Mouse (Mus musculus) lung, postnatal 10 days (tissue): Measurements from ENCODE around the gene Trip11.
"Not testable (repeated sequence)": the region's sequence is repeated elsewhere in the genome, so short reads cannot be mapped to it uniquely, and the experiment has no call there.

Source experiments
- DNase-seq: peaks from one replicate; pipeline ENCODE4 v3.0.0; 2021

Gene Trip11

DNA sequence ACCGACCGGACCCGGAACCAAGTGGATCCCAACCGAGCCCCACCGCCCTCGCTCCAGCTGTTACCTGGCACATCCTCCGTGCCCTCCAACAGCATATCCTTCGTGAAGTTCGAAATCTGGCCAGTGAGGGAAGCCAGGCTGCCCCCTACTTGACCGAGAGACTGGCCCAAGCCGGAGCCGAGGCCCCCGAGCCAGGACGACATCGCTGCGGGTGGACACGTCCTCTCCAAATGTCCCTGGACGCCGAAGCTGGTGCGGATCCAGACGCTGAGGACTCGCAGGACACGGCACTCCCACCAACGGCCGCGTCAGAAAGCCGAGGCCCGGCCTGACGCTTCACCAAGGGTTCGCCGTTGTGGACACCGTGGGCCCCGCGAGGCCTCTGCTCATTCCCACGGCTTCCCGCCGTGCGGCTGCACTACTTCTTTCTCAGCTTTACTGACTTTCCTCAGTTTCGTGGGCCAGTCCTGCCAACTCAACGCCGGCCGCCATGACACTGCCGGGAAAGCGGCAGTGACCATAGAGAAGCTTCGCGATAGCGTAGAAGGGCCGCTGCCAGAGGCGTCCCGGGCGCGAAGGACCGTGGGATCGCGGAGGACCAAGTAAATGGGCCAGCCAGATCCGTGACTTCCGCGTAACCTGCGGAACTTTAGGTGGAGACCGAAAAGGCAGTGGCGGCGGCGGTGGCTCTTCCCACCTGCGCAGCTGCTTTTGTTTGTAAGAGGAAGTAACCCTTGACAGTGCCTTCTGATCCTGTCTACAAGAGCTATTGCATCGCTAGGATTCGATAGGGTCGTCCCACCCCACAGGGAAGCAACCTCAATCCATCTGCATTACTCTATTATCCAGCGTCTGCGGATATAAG is at the start of gene Trip11:
TSS of gene Trip11 (minus strand) at position 642 of the 865 bp plus-strand sequence.
- peak; percentile 92 for DNase-seq

DNA sequence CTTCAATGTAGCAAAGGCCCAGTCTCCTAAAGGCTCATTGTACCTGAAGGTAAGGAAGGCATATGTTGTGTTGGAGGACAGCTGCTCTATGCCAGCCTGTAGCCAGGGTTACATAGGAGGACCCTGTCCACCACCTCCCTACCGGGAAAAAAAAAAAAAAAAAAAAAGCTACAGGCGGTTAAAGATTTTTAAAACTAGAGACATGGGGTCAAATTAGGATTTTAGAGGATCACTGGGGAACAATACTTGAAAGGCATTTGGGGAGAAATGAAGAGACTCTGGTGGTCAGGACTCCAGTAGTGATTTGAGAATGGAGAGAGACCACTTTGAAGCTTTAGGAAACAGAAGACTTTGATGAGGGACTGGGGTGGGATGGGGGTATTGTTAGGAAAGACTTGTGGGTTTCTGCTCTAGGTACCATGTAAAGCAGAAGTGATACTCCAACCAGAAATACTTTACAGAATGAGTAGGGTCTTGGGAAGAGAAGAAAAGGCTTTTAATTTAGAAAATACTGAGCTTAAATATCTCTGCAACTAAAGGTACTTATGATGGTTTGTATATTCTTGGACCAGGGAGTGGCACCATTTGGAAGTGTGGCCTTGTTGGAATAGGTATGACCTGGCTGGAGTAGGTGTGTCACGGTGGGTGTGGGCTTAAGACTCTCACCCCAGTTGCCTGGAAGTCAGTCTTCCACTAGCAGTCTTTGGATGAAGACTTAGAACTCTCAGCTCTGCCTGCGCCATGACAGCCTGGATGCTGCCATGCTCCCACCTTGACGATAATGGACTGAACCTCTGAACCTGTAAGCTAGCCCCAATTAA is 46.1 kb upstream of the Trip11 start:
- DNase-seq, result not testable (repeated sequence)

DNA sequence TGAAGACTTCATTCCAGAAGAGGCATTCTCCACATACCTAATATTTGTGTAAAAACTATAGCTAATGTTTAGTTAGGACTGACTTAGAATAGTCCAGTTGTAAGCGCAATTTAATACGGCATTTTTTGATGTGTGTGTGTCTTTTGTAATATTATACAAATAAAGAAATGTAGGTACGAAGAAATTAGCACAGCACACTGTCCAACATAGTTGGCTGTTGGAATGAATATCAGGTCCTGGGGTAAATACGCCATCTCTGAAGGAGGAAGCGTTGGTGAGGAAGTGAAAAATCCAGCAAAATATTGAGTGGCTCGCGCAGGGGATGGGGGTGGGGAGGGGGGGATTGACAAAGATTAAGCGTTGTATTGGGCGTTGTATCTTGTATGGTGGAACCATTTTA is 45.5 kb upstream of the Trip11 start:
- DNase-seq, result no peak

DNA sequence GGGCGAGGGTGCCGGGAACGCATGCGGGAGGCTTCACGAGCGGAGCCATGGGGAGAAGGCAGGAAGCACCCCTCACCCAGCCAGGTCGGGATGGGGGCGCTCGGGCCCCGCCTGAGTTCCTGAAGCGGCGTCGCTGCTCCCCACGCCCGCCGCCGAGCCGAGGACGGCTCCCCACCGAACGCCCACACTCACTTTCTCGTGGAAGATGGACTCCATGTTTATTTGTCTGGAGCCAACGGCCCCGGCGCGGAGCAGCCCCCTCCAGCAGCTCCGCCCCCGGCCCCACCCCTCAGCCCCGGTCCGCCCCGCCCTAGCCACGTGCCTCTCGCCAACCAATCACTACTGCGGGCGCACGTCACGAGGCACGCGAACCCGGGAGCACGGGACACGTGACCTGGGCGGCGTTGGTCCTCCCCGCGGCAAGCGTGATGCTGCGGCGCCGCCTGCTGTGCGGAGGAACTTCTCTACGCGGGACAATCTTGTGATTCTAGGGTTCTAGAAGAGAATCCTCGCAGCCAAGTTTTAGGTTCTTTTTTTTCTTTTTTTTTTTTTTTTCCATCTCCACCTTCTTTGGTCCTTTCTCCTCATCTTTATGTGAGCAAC is 45.0 kb upstream of the Trip11 start, which contains the start of gene Atxn3:
TSS of gene Atxn3 (minus strand) at position 305 of the 603 bp plus-strand sequence.
- DNase-seq, result peak; percentile 97

DNA sequence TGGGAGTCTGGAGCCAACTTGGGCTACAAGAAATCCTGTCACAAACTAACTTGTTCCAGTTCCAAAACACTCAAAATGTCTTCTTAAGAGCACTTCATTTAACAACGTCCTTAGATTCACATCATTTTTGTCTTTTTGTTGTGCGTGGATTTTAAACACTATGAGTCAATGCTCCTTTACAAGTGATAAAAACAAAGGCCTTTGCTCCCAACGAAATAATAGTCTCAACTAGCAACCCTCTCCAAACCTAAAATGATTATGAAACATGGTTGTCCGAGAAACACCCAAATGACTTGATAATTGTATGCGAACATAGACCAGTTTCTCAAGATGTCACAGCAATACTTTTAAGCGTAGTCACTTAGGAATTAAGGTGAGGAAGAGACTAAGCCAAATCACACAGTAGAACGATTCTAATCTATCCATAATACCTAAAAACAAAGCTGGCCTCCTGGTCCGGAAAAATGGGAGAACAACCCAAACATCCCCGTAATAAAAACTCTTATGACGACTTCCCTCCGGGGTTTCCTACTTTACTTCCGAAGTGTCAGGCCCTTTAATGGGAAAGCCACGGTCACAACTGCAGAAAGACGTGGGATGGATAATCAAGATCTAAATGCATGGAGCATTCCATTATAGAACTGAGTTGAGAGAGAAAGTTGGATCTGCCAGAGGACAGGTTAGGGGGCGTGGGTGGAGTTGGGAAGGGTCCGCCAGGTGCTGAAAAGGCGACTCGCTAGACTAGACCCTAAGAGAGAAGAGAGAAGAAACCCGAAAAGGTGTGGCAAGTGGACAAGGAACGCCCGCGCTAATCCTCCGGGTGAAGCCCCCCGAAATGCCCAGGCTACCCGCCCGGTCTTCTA is 44.2 kb upstream of the Trip11 start:
- DNase-seq, result no peak

DNA sequence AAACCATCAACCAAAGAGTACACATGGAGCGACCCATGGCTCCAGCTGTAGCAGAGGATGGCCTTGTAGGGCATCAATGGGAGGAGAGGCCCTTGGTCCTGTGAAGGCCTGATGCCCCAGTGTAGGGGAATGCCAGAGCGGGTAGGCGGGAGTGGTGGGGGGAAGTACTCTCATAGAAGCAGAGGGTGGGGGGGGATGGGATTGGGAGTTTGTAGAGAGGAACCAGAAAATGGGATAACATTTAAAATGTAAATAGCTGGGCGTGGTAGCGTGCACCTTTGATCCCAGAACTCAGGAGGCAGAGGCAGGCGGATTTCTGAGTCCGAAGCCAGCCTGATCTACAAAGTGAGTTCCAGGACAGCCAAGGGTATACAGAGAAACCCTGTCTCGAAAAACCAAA is 42.8 kb upstream of the Trip11 start:
- not testable (repeated sequence) for DNase-seq

DNA sequence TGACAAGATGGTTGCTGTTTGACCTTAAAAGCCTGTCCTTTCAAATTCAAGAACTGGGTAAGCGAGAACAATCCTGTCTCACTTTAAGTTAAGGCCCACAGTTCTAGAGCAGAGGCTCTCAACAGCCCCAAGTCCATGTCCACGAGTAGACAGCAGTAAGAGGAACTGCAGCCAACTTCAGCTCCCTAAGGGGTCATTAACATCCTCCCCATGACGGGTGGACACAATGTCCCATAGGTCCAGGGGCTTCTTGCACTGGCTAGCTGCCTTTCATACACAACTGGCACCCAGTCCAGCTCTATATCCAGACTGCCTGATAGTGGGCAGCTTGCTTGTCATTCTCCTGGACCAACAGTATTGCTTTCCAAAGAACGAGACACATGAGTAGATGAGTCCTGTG is 35.7 kb upstream of the Trip11 start:
- no peak for DNase-seq

DNA sequence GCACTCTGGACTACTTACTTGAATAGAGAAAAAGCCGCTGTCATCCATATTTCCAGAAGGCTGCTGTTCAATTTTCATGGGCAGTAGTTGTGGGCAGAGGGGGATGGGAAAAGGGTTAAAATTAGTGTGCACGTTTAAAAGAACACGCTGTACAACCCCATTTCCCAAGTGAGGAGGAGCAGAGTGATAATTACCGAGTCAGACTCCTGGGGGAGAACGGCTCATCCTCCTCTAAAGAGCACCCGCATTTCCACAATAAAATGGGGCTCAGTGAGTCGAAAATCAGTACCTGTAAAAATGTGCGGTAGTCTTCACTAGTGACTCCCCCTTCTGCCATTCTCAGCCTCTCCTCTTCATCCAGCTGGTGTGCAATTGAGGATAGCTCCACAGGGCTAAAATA is 34.9 kb upstream of the Trip11 start:
- no peak for DNase-seq

DNA sequence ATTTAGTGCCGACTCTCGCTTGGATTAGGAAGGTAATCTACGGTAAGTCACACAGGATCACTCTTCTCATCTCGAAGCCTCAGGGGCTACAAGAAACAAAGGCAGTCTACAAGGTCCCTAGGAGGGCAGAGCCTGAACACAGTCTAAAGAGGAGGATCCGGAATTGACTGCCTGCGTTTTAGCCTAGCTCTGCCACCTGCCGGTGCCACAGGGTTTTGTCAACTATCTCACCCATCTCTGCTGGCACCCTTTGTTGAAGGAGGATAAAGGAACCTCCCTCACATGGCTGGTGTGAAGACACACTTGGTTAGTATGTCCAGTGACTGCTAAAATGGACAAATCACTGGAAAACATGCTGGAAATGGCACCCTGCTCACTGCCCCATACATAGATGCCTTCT is 24.5 kb upstream of the Trip11 start:
- no peak for DNase-seq

DNA sequence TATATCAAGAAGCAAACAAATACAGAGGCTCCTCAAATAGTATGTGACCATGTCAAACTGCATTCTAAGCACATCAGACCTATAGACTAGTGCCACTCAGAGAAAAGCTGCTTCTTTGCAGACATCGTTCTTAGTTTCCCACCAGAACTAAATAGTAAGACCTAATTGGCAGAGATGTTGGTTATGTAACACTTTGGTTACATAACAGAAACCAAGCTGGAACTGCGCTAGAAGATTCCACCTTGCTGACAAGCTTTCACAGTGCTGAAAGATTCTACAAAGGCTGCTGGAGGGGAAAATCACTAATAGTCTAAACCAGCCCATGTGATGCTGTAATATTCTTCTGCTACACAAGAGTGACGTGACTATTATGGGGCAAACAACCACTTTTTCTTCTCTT is 22.2 kb upstream of the Trip11 start:
- no peak for DNase-seq

DNA sequence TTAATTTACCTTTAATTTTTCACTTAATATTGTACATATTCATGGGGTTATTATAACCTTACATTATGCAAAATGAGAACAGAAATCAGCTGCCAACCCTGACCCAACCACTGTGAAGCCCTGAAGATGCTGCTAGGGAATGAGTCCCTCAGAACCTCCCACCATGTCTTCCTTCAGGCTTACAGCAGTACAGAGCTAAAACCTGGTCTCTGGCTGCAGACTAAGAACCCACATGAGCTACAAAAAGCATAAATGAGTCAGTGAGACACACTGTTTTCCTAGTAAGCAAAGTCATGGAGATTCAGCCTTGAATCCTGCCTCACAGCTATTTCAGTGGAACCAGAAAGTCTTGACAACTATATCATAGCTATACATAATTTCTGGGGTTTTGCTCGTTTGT is 15.4 kb upstream of the Trip11 start:
- no peak for DNase-seq

DNA sequence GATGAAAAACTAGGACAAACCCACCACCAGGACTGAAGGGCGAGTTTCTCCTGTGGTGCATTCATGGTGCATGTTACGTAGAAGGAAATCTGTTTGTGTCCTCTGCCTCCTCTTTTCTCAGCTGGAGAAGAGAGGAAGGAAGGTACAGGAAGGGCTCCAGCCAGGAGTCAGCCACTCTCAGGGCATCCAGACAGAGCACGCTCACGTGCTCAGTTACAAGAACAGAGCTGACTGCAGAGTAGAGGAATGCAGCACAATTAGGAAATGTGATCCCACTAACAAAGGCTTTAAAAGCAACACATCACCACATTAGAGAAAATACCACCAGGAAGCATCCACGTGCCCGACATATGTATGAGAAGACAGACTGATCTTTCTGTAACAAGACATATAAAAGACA is 9.2 kb upstream of the Trip11 start:
- no peak for DNase-seq

DNA sequence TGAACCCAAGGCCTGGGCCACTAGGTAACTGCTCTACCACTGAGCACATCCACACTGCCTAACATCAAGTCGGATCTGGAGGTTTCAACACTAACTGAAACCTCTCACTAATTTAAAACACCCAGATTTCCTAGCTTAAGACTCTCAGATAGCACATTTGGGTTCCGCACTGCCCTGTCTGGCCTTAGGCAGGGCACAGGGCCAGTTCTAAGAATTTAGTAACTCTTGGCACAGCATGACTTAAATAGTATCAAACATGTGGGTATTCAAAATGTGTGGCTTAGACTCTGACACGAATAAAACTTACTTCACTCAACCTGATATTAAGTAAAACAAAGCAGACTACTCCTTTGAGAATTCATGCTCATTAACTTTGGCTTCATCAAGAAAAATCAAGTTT is 6.8 kb upstream of the Trip11 start:
- no peak for DNase-seq

DNA sequence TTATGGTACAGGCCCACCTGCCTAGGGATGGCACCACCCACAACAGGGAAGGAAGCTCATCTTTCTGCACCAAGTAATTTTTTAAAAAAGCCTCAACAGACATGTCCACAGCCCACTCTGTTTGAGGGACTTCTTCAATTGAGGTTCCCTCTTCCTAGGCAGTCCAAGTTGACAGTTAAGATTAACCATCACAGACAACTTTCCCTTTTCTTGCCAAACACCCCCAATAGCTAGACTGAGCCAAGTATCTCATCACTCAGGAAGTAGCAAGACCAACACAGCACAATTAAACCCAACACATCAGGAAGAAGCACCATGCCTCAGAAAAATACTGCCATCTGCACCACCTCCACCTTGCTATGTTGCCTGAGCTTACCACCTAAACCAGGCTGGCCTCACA is 4.1 kb upstream of the Trip11 start:
- no peak for DNase-seq

DNA sequence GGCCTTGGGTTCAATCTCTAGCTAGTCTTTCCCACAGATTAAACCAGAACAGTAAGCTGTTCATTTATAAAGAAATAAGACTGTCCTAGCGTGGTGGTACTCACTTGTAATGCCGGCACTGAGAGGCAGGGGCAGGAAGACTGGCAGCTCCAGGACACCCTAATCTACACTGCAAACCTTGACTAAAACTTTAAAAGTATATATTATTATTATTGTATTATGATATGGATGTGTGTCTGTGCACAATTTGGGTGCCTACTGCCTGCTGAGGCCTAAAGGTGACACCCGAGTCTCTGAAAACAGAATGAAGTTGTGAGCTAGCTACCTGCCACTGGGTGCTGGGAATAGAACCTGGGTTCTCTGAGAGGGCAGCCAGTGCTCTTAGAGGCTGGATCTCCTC is 1.7 kb downstream of the Trip11 start:
- DNase-seq, result no peak

DNA sequence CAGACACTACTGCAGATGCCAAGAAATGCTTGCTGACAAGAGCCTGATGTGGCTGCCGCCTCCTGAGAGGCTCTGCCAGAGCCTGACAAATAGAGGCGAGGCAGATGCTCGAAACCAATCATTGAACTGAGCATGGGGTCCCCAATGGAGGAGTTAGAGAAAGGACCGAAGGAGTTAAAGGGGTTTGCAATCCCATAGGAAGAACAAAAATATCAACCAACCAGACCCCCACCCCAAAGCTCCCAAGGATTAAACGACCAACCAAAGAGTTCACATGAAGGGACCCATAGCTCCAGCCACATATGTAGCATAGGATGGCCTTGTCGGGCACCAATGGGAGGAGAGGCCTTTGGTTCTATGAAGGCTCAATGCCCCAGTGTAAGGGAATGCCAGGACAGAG is 2.7 kb downstream of the Trip11 start:
- no peak for DNase-seq

DNA sequence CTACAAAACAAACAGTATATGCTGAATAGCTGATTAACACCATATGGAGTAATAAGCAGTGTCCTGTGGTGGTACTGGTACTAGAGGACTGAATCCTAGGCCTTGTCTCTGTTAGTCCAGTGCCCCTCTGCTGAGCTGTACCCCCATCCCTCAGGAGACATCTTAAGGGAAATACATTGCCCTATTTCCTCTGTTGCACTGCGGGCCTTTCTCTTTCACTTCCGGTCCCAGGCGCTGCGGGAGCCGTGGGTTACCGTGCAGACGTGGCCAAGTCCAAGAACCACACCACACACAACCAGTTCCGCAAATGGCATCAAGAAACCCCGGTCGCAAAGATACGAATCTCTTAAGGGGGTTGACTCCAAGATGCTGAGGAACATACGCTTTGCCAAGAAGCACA is 7.2 kb downstream of the Trip11 start:
- no peak for DNase-seq

DNA sequence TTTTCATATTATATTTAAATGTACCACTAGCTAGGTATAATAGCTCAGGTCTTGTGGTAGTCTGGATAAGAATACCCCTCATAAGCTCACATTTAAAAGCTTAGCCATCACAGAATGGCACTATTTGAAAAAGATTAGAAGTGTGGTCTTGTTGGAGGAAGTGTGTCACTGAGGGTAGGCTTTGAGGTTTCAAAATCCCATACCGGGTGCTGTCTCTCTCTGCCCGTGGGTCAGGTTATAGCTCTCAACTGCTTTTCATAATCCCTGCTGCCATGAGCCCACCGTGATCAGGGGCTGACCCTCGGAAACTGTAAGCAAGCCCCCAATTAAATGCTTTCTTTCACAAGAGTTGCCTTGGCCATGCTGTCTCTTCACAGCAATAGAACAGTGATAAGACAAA is 8.2 kb downstream of the Trip11 start:
- DNase-seq, result no peak

DNA sequence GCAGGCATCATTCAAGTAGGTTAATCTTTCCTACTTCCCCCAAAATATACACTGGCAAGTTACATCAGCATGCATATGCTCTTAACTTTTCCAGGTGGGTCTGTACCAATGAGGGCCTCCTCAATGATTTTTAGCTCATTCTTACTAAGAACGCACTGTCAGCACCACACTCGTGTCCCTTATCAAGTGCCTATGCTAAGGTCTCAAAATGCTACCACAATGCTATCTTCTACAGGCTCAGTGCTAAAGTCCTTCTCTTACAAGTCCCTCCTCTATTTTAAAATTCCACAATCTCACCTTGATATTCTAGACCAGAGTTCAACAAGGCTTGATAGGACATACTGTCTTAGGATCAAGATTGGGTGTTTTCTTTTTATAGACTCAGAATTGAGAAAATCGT is 8.9 kb downstream of the Trip11 start:
- DNase-seq, result no peak

DNA sequence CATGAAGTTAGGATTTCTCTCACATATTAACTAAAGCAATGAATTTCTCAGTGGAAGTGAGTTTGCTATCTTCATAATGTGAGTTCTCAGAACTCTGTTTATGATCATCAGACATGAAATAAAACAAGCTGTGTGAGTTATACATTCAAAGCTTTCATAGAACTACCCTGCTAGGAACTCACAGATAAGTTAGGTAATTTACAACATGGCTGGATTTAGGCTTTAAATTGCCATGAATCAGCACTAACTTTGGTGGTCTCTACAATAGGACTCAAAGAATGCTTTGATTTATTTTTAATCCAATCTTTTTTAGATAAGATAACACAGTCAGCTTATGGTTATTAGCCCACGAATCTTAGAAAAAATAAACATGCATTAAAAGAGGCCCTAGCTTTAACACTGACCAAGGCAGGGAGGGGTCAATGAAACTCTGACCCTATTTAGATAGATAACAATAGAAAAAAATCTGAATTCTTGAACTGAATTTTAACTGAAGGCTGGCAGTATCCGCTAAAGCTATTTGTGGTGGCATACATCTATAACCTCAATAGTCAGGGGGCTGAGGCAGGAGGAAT is 13.3 kb downstream of the Trip11 start:
- DNase-seq, result no peak

DNA sequence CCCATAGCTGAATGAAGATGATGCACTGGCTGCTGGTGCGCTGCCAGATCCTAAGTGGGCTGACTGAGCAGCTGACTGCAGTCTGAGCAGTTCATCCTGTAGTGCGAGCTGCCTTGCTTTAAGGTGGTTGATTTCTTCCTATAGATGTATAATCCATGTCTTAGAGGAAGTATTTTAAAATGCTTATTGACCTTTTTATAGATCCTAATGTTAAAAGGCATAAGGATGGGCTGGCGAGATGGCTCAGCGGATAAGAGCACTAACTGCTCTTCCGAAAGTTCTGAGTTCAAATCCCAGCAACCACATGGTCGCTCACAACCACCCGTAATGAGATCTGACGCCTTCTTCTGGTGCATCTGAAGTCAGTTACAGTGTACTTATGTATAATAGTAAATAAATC is 14.1 kb downstream of the Trip11 start:
- no peak for DNase-seq

DNA sequence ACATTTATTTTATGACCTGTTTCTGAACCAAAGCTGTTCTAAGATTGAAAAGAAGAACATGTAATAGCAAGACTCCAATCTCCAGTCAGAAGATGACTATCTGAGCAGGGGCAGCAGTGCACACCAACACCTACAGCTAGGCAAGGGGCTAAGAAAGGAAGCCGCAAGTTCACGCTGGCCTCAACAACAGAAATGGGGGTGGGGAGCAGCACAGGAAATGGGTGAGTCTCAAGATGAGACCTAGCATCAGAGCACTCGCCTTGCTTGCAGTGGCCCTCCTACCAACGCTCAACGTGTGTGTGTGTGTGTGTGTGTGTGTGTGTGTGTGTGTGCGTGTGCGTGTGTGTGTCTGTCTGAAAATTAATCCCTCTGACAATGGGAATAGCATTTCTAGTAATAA is 16.0 kb downstream of the Trip11 start:
- no peak for DNase-seq
